Mouse (Mus musculus): ENCODE measurements around the gene Gm10837.

DNA sequence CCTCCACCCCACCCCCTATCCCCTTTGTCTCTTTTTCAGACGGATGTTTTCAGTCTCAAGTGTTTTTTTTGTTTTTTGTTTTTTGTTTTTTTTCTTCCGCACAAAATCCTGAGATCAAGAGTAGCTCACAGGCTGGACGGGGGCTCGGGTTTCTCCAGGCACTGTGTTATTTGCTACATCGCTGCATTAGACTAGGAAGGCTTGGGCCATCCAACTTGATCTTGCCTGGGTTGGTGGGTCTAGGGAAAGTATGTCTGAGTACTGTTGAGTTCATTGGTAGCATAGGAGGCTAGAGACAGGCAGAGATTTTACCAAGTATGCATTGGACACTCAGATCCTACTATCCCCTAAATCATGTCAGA, 7.4 kb upstream of the Gm10837 start:
- TF ChIP-seq CTCF (IDR thresholded peaks at IDR 0.05; ENCODE audit: extremely low read depth, insufficient read length, insufficient replicate concordance, low read depth, low read length) (no peak), POLR2A (IDR thresholded peaks at IDR 0.05; ENCODE audit: low read depth, low read length) (no peak)
